Mouse (Mus musculus) left cerebral cortex, adult 2 months (tissue): ENCODE results near the gene Unc13b. TPM values are rescaled to one million over a fixed set of nuclear protein-coding genes. Genes with fewer than 3 reads are reported as not detected.

ENCODE experiments used
- DNase-seq, 2 experiments: peaks; one replicate each; pipeline ENCODE4 v3.0.0; 2021 to 2022; ENCODE audit warnings: low spot score in 2 of 2, mixed read lengths in 1 of 2; ENCODE audit errors: extremely low spot score in 1 of 2
- H3K27ac ChIP-seq: fragments of 200-600 bp; 2 replicates; pipeline ENCODE4 v1.8.1; 2022
- H3K4me3 ChIP-seq: fragments of 200-600 bp; 2 replicates; pipeline ENCODE4 v1.8.1; 2022
- CTCF ChIP-seq: fragments of 200-600 bp; IDR thresholded peaks from 2 replicates; pipeline ENCODE4 v1.8.1; 2022; ENCODE audit warnings: antibody characterized with exemption, mild to moderate bottlenecking, moderate library complexity
- intact Hi-C: fragments of 180-260 bp; cut with DNase I; formaldehyde crosslinking; loops from one replicate; pipeline ENCODE4 v1.15.1; 2025
- total RNA-seq, 2 experiments: library from RNA; stranded (reverse); gene quantifications; 2 replicates each; pipeline ENCODE4 v1.2.3; 2021

Gene Unc13b
- total RNA-seq, 2 experiments from 2014 or later, result 68.1 to 70.9 TPM

DNA sequence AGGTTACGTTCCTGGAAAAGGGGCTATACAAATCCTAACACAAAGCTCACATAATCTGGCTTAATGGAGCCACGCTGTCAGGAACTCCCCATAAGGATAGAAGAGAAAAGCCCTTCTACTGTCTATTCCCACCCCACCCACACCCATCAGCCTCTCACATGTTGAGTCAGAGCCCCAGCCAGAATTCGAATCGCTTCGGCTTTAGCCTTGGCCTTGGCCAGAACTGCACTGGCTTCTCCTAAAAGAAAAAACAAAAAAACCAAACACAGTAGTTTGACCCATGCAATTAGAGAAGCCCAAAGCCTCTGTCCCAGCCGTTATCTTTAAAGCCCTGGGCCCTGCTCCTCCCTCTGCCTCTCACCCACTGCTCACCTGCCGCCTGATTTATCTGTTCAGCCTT, 29.6 kb upstream of the Unc13b start:
- Histone ChIP-seq H3K4me3 (no peak overlapping the region), H3K27ac (no peak overlapping the region)
- no peak for DNase-seq
- TF ChIP-seq CTCF, result no peak
- intact Hi-C loops, result no loop called here

DNA sequence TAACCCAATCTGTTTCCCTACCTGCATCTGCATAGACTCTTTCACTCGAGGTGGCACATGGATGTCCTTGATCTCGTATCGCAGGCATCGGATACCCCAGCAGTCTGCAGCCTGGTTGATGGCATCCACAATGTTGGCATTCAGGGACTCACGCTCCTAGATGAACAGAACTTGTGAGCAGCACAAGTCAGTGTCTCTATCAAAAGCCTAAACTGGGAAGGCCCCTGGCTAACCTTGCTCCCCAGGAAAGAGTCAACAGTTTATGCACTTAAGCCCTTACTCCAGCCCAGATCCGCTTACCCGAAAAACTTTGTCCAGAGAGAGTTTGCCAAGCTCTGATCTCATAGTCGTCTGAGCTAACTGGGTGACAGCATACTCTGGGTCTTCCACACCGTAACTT, 29.0 kb upstream of the Unc13b start:
- TF ChIP-seq CTCF, result no peak
- no peak overlapping the region for H3K4me3 ChIP-seq
- no peak overlapping the region for H3K27ac ChIP-seq
- no peak for DNase-seq
- intact Hi-C loops, result no loop called here

DNA sequence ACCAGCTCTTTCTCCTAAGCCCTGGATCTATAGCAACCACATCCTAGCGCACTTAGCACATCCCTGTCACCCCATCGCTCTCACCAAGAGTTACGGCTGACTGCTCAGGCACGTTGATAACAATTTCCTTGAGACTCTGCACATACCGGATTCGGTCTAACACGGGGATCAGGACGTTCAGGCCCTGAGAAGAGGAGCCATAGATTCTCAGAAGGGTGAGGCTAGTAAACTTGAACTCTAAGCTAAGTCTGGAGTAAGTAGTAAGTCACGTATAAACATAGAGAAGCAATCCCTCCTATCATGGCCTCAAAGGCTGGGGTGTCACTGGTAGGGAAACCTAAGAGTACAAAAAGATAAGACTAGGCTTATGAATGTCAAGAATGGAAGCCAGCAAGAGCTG, 28.4 kb upstream of the Unc13b start:
- peak overlapping the region; percentile 93; the same call in 1 of the 2 replicates for H3K27ac ChIP-seq
- peak overlapping the region; percentile 88 for H3K4me3 ChIP-seq
- DNase-seq, result no peak
- intact Hi-C loops, result no loop called here
- no peak for TF ChIP-seq CTCF

DNA sequence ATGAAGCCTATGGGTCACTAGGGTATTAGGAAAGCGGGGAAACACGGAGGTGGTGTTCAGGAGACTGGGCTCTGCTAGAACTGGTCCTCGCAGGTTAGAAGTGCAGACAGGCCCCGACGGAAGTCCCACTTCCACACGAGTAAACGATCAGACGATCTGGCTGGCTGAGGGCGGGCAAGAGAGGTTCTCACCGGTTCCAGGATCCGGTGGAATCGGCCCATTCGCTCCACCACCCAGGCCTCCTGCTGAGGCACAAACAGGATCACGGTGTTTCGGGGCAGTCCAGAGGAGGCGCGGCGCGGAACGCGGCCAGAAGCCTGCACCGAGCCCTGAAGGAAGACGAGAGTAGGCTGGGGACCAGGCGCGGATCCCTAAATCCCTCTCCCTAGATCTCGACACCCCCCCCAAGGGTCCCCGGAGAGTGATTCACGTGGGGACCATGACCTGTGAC, 27.9 kb upstream of the Unc13b start:
- peak in 1 of 2 experiments; percentile 30 for DNase-seq
- intact Hi-C loops, result no loop called here
- no peak for TF ChIP-seq CTCF
- Histone ChIP-seq H3K27ac (peak overlapping the region; percentile 93), H3K4me3 (peak overlapping the region; percentile 88)

DNA sequence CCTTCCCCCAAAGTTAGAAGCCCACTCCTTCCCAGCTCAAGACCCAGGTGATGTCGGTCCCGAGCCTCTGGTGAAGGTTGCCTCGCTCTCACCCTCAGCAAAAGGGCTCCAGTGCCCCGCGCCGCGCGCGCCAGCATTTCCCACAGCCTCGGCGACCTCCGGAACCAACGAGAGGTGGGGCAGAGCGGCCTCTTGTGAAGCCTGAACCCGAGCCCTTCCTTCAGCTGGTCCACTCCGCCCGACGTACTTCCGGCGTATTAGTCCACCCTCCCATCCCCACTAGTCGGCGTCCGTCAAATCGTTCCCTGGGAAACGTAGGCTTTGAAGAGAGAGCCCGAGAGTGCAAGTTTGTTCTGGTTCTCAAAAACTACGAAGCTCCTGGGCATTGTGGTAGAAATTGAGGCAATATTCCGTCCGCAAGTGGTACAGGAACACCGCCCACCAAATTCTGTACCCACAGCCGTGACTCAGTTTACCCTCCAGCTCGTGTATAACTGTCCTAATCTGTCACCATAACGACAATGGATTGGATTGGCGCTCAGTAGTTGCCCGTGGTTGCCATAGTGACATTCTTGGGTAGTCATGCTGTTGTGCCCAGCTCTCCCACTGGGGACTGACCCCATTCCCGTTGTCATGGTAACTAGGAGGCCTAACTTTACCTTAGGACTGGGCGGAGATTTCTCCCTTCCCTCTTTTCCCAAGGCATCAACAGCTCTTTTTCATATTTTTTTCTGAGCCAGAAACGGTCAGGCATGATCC, 27.3 kb upstream of the Unc13b start, which contains the start of gene Stoml2:
Gene Stoml2, minus strand, starts transcription at position 474 of the 759 bp plus-strand sequence.
- intact Hi-C loops, result no loop called here
- Histone ChIP-seq H3K4me3 (peak within 1 kb of the TSS; percentile 88), H3K27ac (peak within 1 kb of the TSS; percentile 93)
- TF ChIP-seq CTCF, result peak; percentile 12; the same call in 1 of the 2 replicates
- DNase-seq, result peak; percentile 90 to 91

DNA sequence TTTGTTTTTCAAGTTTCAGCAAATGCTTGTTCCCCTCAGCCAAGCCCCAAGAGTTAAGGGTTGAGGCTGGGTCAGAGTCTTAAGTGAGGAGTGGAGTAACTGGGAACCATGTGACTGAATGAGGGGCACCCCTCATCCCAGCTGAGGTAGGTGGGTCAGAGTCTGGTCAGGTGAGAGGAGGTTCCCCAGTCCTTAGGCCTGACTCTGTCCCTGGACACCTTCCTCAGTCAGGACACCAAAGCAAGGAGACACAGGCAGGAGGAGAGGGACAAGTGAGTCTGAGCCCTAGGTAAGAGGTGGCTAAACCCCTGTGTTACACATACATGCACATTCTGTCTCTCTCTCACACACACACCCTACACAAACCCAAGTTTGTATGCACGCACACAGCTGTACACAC, 26.3 kb upstream of the Unc13b start:
- no peak overlapping the region for H3K4me3 ChIP-seq
- no peak for TF ChIP-seq CTCF
- intact Hi-C loops, result no loop called here
- no peak overlapping the region; the same call in 1 of the 2 replicates for H3K27ac ChIP-seq
- DNase-seq, result no peak

DNA sequence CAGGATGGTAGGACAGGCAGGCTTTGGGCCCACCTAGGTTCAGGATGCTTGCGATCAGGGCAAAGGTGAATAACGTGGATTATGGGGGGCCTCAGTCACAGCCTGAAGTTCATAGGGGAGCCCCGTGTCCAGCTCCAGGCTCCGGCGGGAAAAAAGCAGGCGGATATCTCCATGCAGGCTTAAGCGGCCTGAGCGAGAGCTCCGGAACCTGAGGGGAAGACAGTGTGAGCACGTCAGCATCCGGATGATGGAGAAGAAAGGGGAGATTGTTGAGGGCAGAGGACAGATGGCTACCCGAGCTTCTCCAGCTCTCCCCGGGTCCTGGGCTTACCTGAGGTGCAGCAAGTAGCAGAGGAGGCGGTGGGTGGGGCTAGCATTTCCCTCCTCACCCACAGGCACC, 25.3 kb upstream of the Unc13b start:
- H3K27ac ChIP-seq, result no peak overlapping the region
- H3K4me3 ChIP-seq, result no peak overlapping the region
- intact Hi-C loops, result no loop called here
- no peak for TF ChIP-seq CTCF
- DNase-seq, result no peak

DNA sequence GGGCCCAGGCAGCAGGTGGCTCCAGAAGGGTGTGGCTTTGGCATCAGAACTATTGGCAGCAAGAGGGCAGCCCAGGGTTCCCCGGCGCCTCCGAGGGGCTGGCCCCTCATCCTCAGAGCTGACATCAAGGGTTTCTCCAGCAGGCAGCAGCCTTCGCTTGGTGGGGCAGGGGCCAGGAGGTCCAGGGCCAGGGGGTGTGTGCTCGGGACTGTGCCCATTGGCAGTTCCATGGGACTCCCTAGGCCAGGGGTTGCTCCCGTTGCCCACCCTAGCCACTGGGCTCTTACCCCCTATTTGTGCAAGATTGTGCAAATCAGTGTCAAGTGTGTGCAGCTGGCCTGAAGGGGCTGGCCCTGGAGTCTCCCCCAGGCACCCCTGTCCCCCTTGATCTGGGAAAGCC, 22.9 kb upstream of the Unc13b start:
- intact Hi-C loops, result no loop called here
- Histone ChIP-seq H3K4me3 (no peak overlapping the region), H3K27ac (no peak overlapping the region)
- DNase-seq, result peak in 1 of 2 experiments; percentile 10
- no peak for TF ChIP-seq CTCF

DNA sequence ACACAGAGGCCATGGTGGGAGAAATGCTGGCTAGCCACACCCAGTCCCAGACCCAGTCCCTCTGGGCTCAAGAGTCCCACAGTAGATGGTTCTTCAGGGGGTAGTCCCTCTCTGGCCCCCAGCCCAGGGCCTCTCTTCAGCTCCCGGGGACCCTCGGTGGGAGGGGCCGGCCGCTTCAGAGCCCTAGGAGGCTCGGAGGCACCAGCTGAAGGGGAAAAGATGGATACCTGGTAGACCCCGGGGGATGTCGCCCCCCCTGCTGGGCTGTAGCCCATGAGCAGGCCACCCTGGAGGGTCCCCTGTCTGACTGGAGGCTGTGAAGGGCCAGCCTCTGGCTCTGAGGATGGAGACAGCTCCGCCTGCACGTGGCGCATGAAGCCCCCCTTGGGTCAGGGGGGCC, 22.4 kb upstream of the Unc13b start:
- no peak overlapping the region for H3K27ac ChIP-seq
- DNase-seq, result peak in 1 of 2 experiments; percentile 10
- no peak overlapping the region for H3K4me3 ChIP-seq
- intact Hi-C loops, result no loop called here
- TF ChIP-seq CTCF, result no peak

DNA sequence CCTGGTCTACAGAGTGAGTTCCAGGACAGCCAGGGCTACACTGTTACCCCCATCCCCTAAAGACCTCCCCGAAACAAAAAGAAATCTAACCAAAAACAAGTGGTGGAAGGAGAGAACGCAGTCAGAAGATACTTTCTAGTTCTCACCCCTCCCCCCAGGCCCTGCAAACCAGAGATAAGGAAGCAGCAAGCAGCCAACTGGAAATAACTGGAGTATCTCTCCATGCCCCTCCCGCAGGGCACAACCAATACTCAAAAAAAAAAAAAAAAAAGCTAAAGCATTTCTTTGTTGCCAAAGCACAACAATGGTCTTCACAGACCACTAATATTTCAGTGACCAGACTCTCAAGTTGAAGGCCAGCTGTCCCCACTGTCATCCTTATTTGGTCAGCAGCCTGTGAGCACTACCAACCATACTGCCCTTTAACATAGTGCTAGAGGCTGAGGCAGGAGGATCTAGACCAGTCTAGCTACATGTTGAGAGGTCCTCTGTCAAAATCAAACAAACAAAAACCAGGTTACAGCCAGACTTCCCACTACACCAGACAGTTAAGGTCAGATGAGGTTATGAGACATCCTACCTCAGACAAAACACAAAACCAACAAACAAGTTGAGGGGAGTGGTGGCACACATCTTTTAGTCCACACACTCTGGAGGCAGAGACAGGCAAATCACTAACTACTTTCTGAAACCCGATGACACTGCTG, 20.7 kb upstream of the Unc13b start:
- no peak for DNase-seq
- Histone ChIP-seq H3K4me3 (no peak overlapping the region), H3K27ac (no peak overlapping the region)
- intact Hi-C loops, result no loop called here
- TF ChIP-seq CTCF, result no peak

DNA sequence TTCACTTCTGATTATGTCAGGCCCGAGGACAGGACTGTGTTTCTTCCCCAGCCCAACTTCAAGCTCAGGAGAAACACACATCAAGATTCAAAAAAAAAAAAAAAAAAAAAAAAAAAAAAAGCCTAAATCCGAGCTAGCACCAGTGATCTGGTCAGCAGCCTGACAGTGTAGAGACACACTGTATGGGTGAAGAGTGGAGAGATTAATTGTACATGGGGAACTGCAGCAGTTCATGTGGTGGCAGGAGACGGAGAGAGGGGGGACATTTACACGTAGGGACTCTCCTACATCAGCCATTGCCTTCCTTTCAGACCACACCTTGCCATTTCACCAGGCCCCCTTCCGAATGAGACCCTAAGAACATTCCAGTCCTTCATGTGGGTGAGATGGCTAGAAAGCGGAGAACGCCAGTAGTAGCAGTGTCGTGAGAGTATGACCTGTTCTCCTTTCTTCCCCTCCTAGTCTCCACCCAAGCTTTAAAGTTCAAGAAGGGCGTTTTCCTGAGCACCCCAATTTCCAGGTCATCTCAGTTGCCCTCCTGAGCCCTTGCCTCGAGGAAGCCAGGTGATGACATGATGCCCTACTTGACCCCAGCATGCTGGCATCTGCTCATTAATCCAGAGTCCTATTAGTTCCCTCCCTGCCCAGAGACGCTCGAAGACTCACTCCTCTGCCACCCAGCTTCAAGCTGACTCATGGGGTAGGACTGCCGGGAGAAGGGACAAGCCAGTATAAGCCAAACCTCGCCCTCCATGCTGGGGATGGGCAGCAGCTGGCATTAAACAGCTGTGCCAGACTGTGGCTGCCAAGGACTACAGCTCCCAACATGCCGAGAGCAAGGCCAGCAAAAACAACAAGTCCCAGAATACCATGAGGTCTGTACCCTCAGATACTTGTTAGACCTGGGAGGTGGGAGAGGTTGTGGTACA, 19.9 kb upstream of the Unc13b start:
- intact Hi-C loops, result no loop called here
- peak overlapping the region; percentile 54 for H3K27ac ChIP-seq

More for the DNA sequence above, 19.9 kb upstream of the Unc13b start:
- no peak for TF ChIP-seq CTCF
- DNase-seq, result peak; percentile 36 to 52
- peak overlapping the region; percentile 81 for H3K4me3 ChIP-seq
